Mouse (Mus musculus) heart, postnatal 0 days (tissue): ENCODE measurements around the gene Smg8. TPM values are rescaled to one million over a fixed set of nuclear protein-coding genes. Genes with fewer than 3 reads are reported as not detected.
A peak's percentile ranks its signal among the peaks of the same experiment; 100 is the strongest.

Experiments used
- ATAC-seq: fragments of 200-750 bp; cut with Nextera tagmentation; 2 replicates; pipeline ENCODE4 v1.8.0; 2017; ENCODE audit warnings: low read depth, moderate number of reproducible peaks, moderate library complexity; ENCODE audit not compliant: insufficient read depth
- DNase-seq: peaks from one replicate; pipeline ENCODE4 v3.0.0-alpha.2; 2016; ENCODE audit warnings: low spot score
- H3K27ac ChIP-seq: fragments of 300-500 bp; sonication (generic); 2 replicates; pipeline ENCODE4 v1.5.1; 2014; ENCODE audit warnings: low read depth, mild to moderate bottlenecking
- H3K27me3 ChIP-seq: fragments of 300-500 bp; sonication (generic); 2 replicates; pipeline ENCODE4 v1.6.1; 2014; ENCODE audit warnings: low read length, mixed read lengths; ENCODE audit not compliant: control insufficient read depth, insufficient read depth
- H3K36me3 ChIP-seq: fragments of 300-500 bp; sonication (generic); replicated peaks from 2 replicates; pipeline ENCODE4 v1.6.1; 2014; ENCODE audit warnings: low read length, mixed read lengths; ENCODE audit not compliant: control insufficient read depth, insufficient read depth
- H3K4me1 ChIP-seq: fragments of 300-500 bp; sonication (generic); 2 replicates; pipeline ENCODE4 v1.6.1; 2014; ENCODE audit warnings: antibody characterized with exemption; ENCODE audit not compliant: control insufficient read depth, insufficient read depth
- H3K4me2 ChIP-seq: fragments of 300-500 bp; sonication (generic); 2 replicates; pipeline ENCODE4 v1.6.1; 2014; ENCODE audit warnings: low read depth, mild to moderate bottlenecking, low read length, moderate library complexity
- H3K4me3 ChIP-seq: fragments of 300-500 bp; sonication (generic); 2 replicates; pipeline ENCODE4 v1.5.1; 2014; ENCODE audit warnings: low read depth, low read length
- H3K9ac ChIP-seq: fragments of 300-500 bp; sonication (generic); replicated peaks from 2 replicates; pipeline ENCODE4 v1.6.1; 2014; ENCODE audit warnings: low read depth, low read length, mixed read lengths
- H3K9me3 ChIP-seq: fragments of 300-500 bp; sonication (generic); replicated peaks from 2 replicates; pipeline ENCODE4 v1.6.1; 2016; ENCODE audit warnings: low read length; ENCODE audit not compliant: control insufficient read depth
- CTCF ChIP-seq: IDR thresholded peaks from 2 replicates; pipeline ENCODE4 v1.5.1; 2016; ENCODE audit warnings: antibody characterized with exemption, control low read depth, low read depth
- EP300 ChIP-seq: IDR thresholded peaks from 2 replicates; pipeline ENCODE4 v1.6.1; 2016; ENCODE audit warnings: antibody characterized with exemption, low read depth
- WGBS: fragments of 180-500 bp; shearing (Covaris S2); extraction: QIAGEN DNeasy Blood & Tissue Kit; methylation state at CpG from one replicate; pipeline ENCODE4 v1.1.7; 2014; 5-methylcytosine and 5-hydroxymethylcytosine counted together
- polyA plus RNA-seq: library from polyadenylated mRNA; unstranded; fragments of >200 nt; fragmentation: Nextera tagmentation; extraction: Ambion mirVana; gene quantifications from 2 replicates; pipeline ENCODE4 v1.2.1, GENCODE M21; 2015
- total RNA-seq: library from RNA; depleted of rRNA; stranded (reverse); fragments of >200 nt; gene quantifications from 2 replicates; pipeline ENCODE4 v1.2.3, GENCODE M21; 2014; ENCODE audit warnings: low replicate concordance

Gene Smg8
- total and polyA plus RNA-seq, 2 experiments from 2014 or later: 9.3 to 16.6 TPM

DNA sequence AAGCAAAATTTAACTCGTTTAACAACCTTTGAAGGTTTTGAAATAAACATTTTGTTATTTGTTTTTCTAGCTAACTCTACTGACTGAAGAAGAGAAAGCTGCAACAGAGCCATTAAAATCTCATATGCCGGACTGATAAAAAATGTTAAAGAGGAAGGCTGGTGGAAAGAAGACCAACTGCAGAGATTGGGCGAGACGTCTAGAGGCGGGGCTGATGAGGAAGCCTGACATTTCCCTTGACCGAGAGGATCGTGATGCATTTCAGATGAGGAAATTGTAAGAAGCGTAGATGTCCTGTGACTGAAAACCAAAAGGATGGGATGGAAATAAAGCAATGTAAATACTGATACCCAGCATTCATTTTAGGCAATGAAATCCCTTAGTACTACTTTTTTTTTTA, 35.3 kb upstream of the Smg8 start:
- ATAC-seq (no peak), DNase-seq (no peak)
- Histone ChIP-seq H3K9ac (no peak overlapping the region), H3K36me3 (peaks cover 55% of the 10 kb centered on the region), H3K4me2 (no peak overlapping the region), H3K4me1 (no peaks in the 10 kb centered on the region), H3K4me3 (no peak overlapping the region), H3K27ac (no peak overlapping the region), H3K9me3 (no peaks in the 10 kb centered on the region), H3K27me3 (no peaks in the 10 kb centered on the region)
- TF ChIP-seq CTCF (no peak), EP300 (no peak)
- WGBS: 75% methylated on average over 8 of the region's 8 CpGs

DNA sequence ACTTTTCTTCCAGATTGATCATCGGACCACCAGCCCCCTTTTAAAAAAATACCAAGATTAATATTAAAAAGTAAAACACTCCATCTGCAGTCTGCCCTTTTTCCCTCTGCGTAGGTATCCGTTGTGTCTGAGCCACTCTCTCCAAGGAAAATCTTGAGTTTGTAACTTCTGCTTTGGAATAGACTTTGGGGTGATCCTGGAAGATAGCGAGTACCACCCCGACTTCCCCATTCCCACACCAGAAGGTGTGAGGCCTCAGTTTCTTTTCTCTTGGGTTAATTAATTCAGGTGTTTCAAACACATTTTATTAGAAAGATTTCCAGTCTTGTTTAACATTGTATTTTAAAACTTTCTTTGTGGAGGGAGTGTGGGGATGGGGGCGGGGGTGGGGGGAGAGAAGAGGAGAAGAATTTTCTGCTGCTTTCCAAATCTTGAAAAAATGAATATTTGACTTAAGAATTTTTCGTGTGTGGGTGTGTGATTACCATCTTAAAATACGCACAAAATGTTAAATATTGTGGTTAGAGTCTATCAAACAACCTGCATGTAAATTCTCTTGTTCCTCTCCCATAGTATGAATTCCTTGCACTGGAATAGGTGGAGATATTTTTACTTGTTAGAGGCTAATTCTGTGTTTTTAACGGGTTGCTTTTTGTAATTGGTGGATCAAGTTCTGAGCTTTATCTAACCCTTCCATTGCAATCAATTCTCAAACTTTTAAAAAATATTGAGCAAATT, 23.8 kb upstream of the Smg8 start:
- Histone ChIP-seq H3K9me3 (no peaks in the 10 kb centered on the region), H3K9ac (peak overlapping the region; percentile 82), H3K36me3 (peaks cover 30% of the 10 kb centered on the region), H3K27me3 (no peaks in the 10 kb centered on the region), H3K4me2 (peak overlapping the region; percentile 82), H3K27ac (peak overlapping the region; percentile 95), H3K4me1 (no peaks in the 10 kb centered on the region; the same call in none of the 2 replicates), H3K4me3 (peak overlapping the region; percentile 92)
- DNase-seq: no peak
- ATAC-seq: no peak
- 3% methylated on average over 9 of the region's 9 CpGs for WGBS
- no peak for TF ChIP-seq EP300
- no peak for TF ChIP-seq CTCF

DNA sequence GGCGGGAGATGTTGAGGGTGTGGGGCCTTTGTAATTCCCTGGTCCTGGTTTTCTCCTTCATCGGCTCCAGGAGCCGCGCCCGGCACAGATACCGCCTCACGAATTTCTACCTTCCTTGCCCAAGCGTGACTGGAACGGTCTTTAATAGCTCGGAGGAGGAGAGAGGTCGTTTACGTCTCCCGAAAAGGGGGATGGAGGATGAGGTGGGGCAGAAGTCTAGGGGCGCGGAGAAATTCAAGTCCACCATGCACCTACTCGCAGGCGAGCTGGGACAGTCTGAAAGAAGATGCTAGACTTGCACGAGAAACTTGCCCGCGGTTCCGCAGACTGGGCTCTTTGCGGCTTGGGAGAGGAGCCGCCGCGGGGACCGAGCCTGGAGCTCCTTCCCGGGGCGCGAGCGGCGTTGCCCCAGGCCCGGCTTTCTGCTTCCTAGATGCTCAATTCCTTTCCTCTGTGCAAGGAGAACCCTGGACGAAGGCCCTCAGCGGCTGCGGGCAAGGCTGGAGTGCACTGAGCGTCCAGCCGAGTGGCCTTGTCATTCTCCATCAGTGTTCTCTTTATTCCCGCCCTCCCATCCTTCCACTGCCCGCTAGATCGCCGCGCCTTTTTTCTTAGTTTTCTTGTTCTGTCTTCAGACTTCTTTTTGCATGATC, 23.1 kb upstream of the Smg8 start:
- TF ChIP-seq CTCF: no peak
- TF ChIP-seq EP300: no peak
- DNase-seq (no peak), ATAC-seq (no peak)
- H3K27ac ChIP-seq: peak overlapping the region; percentile 95
- no peaks in the 10 kb centered on the region; the same call in none of the 2 replicates for H3K4me1 ChIP-seq
- H3K36me3 ChIP-seq: peaks cover 30% of the 10 kb centered on the region
- peak overlapping the region; percentile 82 for H3K9ac ChIP-seq
- no peaks in the 10 kb centered on the region for H3K9me3 ChIP-seq
- no peaks in the 10 kb centered on the region for H3K27me3 ChIP-seq
- H3K4me2 ChIP-seq: peak overlapping the region; percentile 82
- peak overlapping the region; percentile 92 for H3K4me3 ChIP-seq
- under 1% methylated on average over 42 of the region's 42 CpGs for WGBS

DNA sequence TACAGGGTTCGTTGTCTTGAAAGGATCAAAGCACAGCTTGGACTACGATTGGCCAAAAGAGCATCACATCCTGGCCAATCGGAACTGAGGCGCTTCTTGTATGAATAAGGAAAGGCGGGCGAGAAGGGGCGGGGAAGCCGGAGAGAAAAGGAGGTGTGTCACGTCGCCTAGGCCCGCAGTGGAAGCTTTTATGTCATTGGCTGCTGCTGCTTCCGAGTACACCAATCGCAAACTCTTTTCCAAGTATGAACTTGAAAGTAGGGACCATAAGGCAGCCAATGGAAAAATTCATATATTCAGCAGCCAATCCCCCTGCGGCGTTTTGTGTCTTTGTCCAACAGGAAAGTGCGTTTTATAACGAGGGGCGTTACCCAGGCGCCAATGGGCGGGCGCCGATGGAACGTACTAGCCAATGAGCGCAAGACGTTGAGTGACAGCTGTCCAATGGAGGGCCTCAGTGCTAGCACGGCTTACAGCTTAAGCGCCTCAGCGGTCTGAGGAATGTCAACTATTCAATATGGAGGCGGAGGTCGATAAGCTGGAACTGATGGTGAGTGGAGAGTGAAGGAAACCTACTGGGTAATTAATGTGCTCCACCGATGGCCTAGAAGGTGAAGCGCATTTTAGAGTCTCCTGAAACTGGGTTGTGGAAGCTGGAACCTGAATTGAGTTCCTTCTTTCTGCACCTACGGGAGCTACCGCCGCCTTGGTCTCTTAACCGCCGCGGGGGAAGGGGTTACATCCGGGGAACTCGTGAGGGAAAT, 22.4 kb upstream of the Smg8 start, which contains the start of gene Ska2:
Gene Ska2, plus strand, starts transcription at position 480 of the 764 bp plus-strand sequence.
- peaks cover 30% of the 10 kb centered on the region for H3K36me3 ChIP-seq
- H3K4me1 ChIP-seq: no peaks in the 10 kb centered on the region; the same call in none of the 2 replicates
- no peaks in the 10 kb centered on the region for H3K27me3 ChIP-seq
- H3K27ac ChIP-seq: peak within 1 kb of the TSS; percentile 95
- H3K9me3 ChIP-seq: no peaks in the 10 kb centered on the region
- DNase-seq (peak; percentile 100), ATAC-seq (peak; percentile 97)
- peak within 1 kb of the TSS; percentile 82 for H3K9ac ChIP-seq
- under 1% methylated on average over 40 of the region's 40 CpGs for WGBS
- H3K4me2 ChIP-seq: peak within 1 kb of the TSS; percentile 82
- TF ChIP-seq CTCF (no peak), EP300 (peak; percentile 100)
- H3K4me3 ChIP-seq: peak within 1 kb of the TSS; percentile 92

DNA sequence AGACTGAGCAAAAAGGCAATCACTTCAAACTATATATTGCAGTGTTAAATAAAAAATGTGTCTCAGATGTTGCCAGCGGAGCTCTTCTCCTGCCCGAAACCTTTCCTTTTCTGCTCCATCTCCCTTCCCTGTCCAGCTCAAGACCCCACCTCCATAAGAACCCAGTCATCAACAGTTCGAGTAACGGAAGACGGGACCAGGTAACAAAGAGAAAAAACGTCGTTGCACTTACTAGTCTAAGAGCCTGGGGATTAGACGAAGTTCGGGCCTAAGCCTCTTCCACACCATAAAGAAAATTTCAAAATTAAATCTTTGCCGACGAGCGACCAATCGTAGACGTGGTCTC, 21.8 kb upstream of the Smg8 start, which contains the start of gene Prr11:
Gene Prr11, minus strand, starts transcription at position 300 of the 346 bp plus-strand sequence.
- peak within 1 kb of the TSS; percentile 95 for H3K27ac ChIP-seq
- no peaks in the 10 kb centered on the region for H3K27me3 ChIP-seq
- no peak for ATAC-seq
- H3K9ac ChIP-seq: peak within 1 kb of the TSS; percentile 82
- peak within 1 kb of the TSS; percentile 92 for H3K4me3 ChIP-seq
- 0% methylated on average over 14 of the region's 14 CpGs for WGBS
- H3K4me1 ChIP-seq: no peaks in the 10 kb centered on the region; the same call in none of the 2 replicates
- peaks cover 35% of the 10 kb centered on the region for H3K36me3 ChIP-seq
- no peaks in the 10 kb centered on the region for H3K9me3 ChIP-seq
- TF ChIP-seq CTCF (no peak), EP300 (no peak)
- peak within 1 kb of the TSS; percentile 82 for H3K4me2 ChIP-seq
- DNase-seq: no peak
